Mouse (Mus musculus): ENCODE measurements around the gene Prr3.
A peak's percentile ranks its signal among the peaks of the same experiment; 100 is the strongest.
"Not testable (repeated sequence)": the region's sequence is repeated elsewhere in the genome, so short reads cannot be mapped to it uniquely, and the experiment has no call there.

Gene Prr3

GRCm38 (mm10) chr17:35998545-35999305, 18.7 kb upstream of the Prr3 start:
- DNase-seq: no peak

DNA sequence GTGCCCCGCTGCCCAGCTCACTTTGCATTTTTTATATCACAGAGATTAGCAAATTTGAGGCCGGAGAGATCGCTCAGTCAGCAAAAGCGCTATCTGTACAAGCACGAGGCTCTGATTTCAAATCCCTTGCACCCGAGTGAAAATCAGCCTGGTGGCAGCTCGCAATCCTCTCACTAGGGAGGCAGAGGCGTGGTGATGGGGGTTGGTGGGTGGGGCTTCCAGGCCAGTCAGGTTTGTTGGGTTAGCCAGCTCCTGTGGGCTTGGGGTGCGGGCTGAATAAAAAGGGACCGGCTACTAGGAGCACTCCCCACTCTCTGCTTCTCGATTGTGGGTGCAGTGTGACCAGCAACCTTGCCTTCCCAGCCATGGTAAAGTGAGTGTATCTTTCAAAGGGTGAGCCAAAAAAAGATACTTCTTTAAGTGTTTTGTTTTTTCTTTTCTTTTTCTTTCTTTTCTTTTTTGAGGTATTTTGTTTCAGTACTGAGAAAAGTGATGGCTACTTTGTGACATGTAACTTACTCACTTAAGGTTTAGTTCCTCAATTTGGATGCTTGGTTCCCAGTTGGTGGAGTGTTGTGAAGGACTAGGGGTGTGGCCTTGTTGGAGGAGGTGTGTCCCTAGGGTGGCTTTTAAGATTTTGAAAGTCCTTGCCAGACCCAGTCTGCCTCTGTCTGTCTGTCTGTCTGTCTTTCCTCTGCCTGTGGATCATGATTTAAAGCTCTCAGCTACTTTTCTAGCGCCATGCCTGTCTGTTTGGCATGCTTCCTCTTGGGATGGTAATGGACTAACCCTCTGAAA, 17.9 kb upstream of the Prr3 start:
- no peak for DNase-seq

- DNase-seq: peak; percentile 97
Measured at GRCm38 (mm10) chr17:35996949-35997348, 16.9 kb upstream of the Prr3 start.

DNA sequence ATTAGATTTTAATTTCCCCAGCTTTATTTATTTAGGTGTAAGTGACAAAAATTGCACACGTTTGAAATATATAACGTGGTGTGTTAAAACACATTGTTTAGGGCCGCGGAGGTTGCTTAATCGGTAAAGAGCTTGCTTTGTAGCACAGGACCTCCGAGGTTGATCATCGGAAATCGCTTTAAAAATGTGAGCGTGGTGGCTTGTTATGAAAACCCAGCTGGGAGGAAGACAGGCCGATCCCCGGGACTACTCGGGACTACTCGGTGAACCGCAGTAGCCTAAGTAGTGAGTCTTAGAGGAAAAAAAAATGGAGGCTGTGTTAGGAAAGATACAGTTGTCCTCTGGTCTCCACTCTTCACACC, 14.8 kb upstream of the Prr3 start:
- no peak for DNase-seq

- DNase-seq: peak; percentile 75
Measured at GRCm38 (mm10) chr17:35994175-35994878, 14.3 kb upstream of the Prr3 start.

DNA sequence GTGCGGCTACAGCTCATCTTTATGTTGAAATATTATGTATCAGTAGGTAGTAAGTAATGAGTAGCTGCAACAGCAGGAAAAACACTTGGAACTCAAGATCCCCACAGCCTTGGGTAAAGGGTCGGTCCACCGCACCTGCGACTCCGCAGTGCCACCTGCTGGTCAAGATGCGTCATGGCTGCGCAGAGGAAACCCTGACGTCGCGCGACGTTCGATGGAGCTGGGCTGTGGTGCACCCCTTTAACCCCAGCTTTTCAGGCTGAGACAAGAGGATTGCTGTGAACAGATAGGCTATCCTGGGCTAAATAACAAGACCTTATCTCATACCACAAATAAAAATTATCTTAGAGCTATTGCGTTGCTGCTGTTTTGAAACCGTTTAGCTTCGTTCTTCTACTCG, 13.6 kb upstream of the Prr3 start:
- DNase-seq: peak; percentile 73

- DNase-seq: no peak
Measured at GRCm38 (mm10) chr17:35991781-35992180, 11.7 kb upstream of the Prr3 start.

DNA sequence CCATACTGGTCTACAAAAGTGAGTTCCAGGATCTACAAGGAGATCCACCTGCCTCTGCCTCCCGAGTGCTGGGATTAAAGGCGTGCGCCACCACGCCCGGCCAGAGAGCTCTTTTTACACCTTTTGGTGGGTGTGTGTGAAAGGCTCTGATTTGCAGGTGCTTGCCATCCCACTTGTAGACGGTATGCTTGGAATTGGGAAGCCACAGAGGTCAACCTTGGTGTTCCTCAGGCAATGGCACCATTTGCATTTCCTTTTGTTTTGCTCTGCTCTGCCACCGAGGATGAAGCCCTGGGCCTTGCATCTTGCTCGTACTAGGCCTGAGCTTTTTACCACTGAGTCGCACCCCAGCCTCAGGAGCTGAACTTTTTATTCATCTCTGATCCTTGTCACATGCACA, 1.7 kb upstream of the Prr3 start:
- no peak for DNase-seq

DNA sequence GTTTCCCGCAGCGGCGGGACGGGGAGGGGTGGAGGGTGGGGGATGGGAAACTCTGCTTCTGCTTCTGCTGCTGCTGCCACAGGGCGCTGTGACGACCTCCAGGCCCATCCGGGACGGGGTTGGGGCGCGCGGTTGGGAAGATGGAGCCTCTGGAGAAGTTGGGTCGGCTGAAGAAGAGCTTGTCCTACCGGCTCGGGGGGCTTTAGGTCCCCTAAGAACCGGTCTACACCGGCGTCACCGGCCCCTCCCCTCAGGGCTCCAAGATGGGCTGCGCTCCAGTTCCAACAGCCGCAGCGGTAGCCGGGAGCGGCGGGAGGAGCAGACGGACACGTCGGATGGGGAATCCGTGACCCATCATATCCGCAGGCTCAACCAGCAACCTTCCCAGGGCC, 323 bp upstream of the Prr3 start:
- DNase-seq: peak; percentile 74

GRCm38 (mm10) chr17:35978811-35979400, 1.1 kb downstream of the Prr3 start:
- DNase-seq: no peak

GRCm38 (mm10) chr17:35972131-35972530, 7.9 kb downstream of the Prr3 start:
- no peak for DNase-seq

GRCm38 (mm10) chr17:35969418-35970389, 10.3 kb downstream of the Prr3 start, which contains the start of gene Abcf1:
Abcf1 (minus strand) TSS chr17:35969761.
- DNase-seq: peak; percentile 99

- no peak for DNase-seq
Measured at GRCm38 (mm10) chr17:35967621-35968020, 12.4 kb downstream of the Prr3 start.

DNA sequence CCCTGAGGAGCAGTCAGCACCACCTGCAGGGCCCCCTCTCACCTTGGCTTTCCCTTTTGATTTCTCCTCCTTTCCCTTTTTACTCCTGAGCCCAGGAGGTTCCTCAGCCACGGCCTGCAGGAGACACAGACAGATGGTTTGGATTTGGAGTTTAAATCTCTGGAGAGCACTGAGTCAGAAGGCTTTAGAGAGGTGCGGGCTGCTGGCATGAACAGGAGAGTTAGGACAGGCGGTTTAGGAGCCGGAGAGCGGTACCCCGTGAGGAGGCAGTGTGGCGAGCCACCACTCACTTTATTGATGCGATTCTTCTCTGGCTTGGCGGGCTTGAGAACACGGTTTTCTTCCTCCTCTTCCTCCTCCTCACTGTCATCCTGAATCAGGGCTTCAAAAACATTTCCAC, 16.8 kb downstream of the Prr3 start:
- DNase-seq: no peak

- no peak for DNase-seq
Measured at GRCm38 (mm10) chr17:35958533-35959223, 21.4 kb downstream of the Prr3 start.

DNA sequence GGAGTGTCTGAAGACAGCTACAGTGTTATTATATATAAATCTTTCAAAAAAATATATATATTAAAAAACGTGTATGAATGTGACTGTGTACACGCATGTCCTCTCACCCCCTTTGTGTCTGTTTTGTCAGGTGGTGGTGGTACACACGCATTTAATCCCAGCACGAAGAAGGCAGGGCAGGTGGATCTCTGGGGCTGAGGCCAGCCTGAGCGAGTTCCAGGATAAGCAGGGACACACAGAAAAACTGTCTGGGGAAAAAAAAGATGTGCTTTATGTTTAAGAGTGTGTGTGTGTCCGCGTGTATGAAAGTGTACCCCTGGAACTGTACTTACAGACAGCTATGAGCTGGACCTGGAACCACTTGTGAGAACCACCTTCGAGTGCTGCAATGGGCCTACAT, 25.4 kb downstream of the Prr3 start:
- no peak for DNase-seq

- not testable (repeated sequence) for DNase-seq
Measured at GRCm38 (mm10) chr17:35952559-35952958, 27.5 kb downstream of the Prr3 start.

DNA sequence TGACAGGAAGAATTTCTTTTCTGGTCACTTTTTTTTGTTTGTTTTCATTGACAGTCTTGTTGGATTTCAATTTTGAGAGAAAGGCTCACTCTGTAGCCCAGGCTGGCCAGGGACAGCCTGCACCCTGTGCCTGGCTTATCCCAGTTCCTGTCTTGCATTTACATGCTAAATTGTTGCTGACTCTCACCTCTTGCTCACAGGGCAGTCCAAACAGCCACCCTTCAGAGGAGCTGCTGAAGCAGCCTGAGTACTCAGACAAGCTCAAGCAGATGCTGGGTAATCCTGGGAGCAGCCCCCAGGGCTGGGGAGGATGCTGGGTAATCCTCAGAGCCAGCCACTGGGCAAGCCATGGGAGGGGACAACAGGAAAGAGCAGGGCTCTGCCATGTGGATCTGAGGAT, 29.1 kb downstream of the Prr3 start:
- DNase-seq: not testable (repeated sequence)

- DNase-seq: no peak
Measured at GRCm38 (mm10) chr17:35939941-35940340, 40.1 kb downstream of the Prr3 start.

- DNase-seq: no peak
Measured at GRCm38 (mm10) chr17:35939108-35939507, 40.9 kb downstream of the Prr3 start.

DNA sequence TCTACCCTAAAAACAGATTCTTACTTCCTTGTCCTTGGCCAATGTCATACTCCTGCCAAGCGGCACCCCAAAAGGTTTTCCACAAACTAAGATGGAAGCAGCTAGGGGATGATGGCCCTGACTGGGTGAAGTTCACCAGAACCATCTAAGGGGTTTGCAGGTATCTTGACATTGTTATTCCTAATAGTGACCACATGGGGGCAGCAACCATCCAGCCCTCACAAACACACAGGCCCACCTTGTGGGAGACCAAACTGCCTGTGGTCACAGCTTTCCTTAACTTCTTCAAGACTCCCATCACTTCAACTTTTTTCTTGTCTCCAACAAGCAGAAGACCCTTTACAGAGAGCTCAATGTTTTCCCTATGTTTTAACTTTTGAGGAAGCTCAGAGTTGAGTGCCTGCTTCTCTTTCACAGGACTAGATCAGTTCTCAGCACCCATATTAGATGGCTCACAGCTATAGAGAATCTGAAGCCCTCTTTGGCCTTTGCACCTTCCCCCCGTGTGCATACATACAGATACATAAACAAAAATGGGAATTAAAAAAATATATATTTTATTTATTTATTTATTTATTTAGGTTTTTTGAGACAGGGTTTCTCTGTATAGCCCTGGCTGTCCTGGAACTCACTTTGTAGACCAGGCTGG, 42.2 kb downstream of the Prr3 start:
- peak; percentile 52 for DNase-seq
